Mouse (Mus musculus) MEL-GATA-1-ER (cell line): ENCODE measurements at regions not wholly inside any gene's neighbourhood (a gene's known extent, or its start where the extent isn't known, plus 50 kb on each side); places are given as distances from the start of the nearest gene placed in this dataset.

ENCODE experiments used
- DNase-seq: peaks from one replicate; pipeline ENCODE4 v3.0.0-alpha.2; 2012; ENCODE audit warnings: low read depth; ENCODE audit errors: extremely low read depth

- DNase-seq: peak; percentile 2
Measured at GRCm38 (mm10) chr7:83023990-83024389, 156.9 kb downstream of the Mex3b start.

- DNase-seq: peak; percentile 50
Measured at GRCm38 (mm10) chr7:83031101-83031500, 164.0 kb downstream of the Mex3b start.

DNA sequence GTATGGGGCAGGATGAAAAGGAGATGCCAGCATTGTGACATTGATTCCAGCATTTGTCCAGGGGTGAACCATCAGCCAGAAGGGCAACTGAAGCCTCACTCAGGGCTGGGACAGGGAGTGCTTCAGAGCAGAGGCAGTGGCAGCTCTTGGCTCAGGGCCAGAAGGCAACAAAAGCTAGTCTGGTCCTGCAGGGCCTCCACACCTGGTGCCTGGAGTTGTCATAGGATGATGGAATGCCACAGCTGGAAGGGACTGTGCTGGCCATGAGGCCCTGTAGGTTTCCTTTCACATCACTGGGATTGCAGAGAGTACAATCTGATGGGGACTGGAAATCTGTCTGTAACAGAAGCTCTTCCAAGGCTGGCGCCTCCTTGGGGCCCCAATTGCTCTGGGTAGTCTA is 164.9 kb downstream of the Mex3b start:
- DNase-seq: no peak

- no peak for DNase-seq
Measured at GRCm38 (mm10) chr7:83032924-83033323, 165.8 kb downstream of the Mex3b start.

- no peak for DNase-seq
Measured at GRCm38 (mm10) chr7:83035190-83035589, 168.1 kb downstream of the Mex3b start.

DNA sequence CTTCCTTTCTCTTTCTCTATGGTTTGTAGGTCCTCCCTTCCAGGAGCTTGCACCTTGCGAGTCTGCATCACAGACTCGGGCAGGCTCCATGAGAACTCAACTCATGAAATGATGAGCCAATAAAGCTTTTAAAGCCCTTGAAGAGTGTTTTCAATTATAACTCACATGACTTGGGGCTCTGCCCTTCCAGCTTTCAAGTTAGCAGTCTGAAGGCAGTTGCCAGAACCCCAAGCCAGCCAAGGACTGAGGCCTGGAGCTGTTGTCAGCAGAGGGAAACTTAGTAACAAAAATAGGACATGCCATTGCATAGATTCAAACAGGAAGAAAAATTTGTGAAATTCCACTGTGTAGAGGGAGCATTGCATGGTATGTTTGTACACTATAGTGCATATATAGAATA is 169.3 kb downstream of the Mex3b start:
- no peak for DNase-seq

- DNase-seq: no peak
Measured at GRCm38 (mm10) chr7:83037100-83037499, 170.0 kb downstream of the Mex3b start.

DNA sequence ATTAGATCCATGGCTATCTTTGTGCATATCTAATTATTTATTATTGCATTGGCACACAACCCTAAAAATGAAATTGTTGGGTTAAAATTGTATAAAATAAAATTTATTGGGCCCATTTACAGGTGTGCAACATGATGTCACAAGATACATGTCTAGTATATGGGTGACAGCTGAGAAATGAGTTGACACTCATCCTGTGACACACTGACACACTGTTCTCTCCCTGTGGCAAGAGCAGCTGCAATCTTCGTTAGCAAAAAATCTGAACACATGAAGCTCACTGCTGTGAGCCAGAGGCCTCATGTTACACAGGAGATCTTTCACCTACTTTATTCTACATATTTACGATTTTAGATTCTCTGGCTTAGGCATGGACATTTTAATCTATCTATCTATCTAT is 170.6 kb downstream of the Mex3b start:
- no peak for DNase-seq

GRCm38 (mm10) chr7:83043746-83044145 is 176.6 kb downstream of the Mex3b start:
- no peak for DNase-seq

- no peak for DNase-seq
Measured at GRCm38 (mm10) chr7:83045266-83045665, 178.1 kb downstream of the Mex3b start.

- DNase-seq: no peak
Measured at GRCm38 (mm10) chr7:83050011-83050410, 182.9 kb downstream of the Mex3b start.

DNA sequence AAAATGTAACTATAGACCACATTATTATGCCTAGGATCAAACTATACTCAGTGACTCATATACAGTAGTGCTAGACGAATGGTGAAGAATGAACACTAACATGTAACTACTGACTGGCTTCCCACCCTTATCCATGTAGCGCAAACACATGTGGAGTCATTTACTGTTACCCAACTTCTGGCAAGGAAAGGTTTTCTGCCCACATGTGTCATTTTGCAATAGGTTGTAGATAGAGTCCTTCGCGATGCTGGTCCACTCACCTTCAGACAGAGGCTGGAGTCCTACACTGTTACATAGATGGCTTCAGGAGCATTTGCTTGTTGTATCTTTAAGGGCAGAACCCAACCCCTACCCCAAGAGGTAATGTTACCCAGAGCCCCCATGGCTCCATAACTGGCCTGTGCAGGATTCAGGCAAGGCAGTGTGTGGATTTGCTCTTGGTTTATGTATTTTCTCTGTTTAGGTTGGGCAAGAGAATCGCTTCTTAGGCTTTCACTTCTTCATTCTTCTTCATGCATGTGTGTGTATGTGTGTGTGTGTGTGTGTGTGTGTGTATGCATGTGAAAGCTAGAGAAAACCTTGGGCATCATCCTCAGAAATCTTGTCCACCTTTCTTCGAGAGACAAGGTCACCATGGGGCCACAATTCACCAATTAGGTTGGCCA is 183.8 kb downstream of the Mex3b start:
- DNase-seq: no peak

- no peak for DNase-seq
Measured at GRCm38 (mm10) chr7:83056101-83056935, 189.2 kb downstream of the Mex3b start.

DNA sequence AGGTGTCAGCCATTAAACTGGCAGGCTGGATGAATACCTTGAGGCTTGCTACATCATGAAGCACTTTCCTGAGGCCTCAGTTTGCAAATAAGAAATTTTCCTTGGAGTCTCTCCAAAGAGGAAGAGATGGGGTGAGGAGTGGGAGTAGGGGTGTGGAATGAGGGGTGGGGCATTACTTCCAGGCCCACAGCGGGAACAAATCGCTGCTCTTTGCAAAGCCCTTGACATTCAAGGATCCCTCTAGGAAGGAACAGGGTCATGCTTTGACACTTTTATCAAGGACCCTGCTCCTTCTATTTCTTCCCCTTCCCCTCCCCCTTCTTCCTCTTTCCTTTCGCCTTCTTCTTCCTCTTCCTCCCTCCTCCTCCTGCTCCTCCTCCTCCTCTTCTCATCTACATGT is 193.2 kb downstream of the Mex3b start:
- DNase-seq: no peak

GRCm38 (mm10) chr7:83060733-83061132 is 193.6 kb downstream of the Mex3b start:
- DNase-seq: no peak

DNA sequence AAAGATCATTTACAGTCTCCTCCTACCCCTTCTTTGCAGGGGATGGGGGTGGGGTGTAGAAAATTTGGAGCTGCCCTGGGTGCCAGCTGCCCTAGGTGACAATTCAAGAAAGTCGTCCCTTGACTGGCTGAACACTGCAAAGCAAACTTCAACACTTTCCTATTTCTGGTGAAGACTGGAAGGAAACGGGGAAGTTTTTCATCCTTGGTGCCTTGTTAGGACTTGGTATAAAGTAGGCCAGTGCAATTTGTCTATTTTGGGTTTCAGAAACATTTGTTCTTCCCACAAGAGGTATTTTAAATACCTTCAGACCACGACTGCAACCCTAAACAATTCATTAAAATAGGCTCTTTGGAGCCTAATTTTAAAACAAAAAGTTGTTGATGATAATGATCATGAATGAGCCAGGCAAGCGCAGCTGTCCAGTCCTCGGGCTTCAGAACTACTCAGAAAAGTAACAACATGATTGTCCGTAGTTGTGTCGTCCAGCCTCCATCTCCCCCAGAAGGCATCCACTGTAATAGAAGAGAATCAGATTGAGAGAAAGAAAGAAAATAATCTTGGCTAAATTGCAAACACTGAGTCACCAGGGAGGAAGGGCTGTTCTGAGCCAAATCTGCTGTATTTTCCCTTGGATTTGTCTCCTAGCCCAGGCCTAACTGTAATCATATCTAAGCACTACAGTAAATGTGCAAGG is 194.2 kb downstream of the Mex3b start:
- DNase-seq: no peak

DNA sequence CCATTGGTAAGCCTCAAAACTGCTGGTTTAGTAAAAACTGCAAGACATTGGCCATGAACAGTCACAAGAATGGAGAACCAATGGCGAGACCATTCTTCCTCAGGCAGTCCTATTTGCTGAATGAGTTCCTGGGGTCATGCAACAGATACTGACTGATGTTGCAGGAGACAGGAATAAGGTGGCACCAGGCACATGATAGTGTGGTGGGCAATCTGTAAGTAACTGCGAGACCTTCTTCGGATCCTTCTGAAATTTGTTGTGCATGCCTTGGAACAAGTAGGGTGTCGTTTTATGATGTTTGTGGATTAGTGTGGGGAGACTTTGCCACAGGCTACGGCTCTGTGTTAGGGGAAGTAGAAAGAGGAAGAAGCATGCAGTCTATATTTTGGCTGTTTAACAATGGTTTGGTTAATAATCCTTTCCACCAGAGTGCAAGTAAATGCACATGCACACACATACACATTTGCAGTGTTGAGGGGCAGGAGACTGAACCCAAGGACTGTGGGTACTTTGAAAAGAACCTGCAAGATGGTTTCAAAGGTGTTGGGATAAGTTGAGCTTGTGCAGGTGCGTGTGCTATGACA is 194.9 kb downstream of the Mex3b start:
- DNase-seq: peak; percentile 70

- no peak for DNase-seq
Measured at GRCm38 (mm10) chr7:83063559-83063958, 196.4 kb downstream of the Mex3b start.

DNA sequence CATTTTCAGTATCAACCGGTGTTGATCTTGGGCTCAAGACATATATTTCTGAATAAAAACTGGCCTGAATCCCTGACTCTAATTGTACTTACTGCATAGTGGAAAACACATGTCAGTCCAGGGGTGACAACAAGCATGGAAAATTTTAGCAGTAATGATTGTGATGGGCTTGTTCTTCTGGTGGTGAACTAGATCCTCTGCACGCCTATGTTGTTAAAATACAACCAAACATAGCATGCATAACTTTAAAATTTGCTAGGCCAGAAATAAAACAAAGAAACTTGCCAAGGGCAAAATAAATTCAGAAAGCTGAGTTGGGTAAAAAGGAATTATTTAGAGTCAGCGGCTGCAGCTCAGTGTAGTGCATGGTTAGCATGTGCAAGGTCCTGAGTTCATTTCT is 198.2 kb downstream of the Mex3b start:
- no peak for DNase-seq

GRCm38 (mm10) chr7:83074399-83074970 is 207.4 kb downstream of the Mex3b start:
- no peak for DNase-seq

DNA sequence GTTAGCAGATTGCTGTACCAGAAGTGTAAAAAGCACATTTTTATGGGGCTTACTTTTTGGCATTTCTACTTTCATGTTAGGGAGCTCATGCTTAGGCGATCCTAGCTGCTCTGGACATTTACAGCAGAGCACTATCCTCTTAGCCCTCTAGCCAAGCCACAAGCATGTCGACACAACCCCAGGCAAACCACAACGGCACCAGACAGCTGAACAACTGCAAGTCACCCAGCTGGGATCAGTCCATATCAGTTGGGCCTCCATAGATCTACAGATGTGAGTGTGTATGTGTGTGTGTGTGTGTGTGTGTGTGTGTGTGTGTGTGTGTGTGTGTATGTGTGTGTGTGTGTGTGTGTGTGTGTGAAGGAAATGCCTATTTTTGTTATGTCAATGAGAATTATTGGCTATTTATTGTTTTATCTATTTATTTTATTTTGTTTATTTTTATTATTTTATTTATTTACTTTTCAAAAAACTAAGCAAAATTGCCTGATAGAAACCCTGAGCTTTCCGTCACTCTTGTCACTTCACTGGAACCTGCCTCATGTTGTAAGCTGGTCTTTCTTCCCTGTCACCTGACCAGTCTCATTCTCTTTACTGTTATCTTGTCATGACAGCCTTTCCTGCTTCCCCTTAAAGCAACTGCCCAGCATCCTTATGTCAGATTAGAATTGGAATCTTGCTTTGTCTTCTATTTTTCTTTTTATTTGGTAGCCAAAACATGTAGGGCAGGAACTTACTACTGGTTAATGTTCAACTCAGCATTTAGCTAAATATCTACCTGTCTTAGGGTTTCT is 208.2 kb downstream of the Mex3b start:
- DNase-seq: peak; percentile 88
